Mouse (Mus musculus) CH12.LX (cell line): ENCODE data around the gene Tnfrsf1a. TPM values are rescaled to one million over a fixed set of nuclear protein-coding genes. Genes with fewer than 3 reads are reported as not detected.
"Not testable (repeated sequence)": the region's sequence is repeated elsewhere in the genome, so short reads cannot be mapped to it uniquely, and the experiment has no call there.

ENCODE experiments used
- DNase-seq: peaks from one replicate; pipeline ENCODE4 v3.0.0-alpha.2; 2013; ENCODE audit errors: extremely low read depth
- H3K27ac ChIP-seq: 2 replicates; pipeline ENCODE4 v1.5.1; 2012; ENCODE audit warnings: low read depth, mild to moderate bottlenecking, control low read depth, moderate library complexity; ENCODE audit not compliant: insufficient read depth
- H3K27me3 ChIP-seq: replicated peaks from 2 replicates; pipeline ENCODE3; 2012; ENCODE audit warnings: inconsistent platforms
- H3K36me3 ChIP-seq, 2 experiments: replicated peaks in 1 of 2; 2 replicates each; pipeline versions ENCODE3 to v1.6.1; 2012; ENCODE audit warnings: inconsistent platforms in 1 of 2, low read length in 1 of 2, mild to moderate bottlenecking in 1 of 2, mixed read lengths in 1 of 2, moderate library complexity in 1 of 2; ENCODE audit not compliant: control insufficient read depth in 1 of 2, insufficient read depth in 1 of 2
- H3K4me1 ChIP-seq, 2 experiments: 2 replicates each; pipeline ENCODE4 v1.6.1; 2012; ENCODE audit warnings: inconsistent platforms in 1 of 2, moderate library complexity in 1 of 2; ENCODE audit not compliant: insufficient read depth in 2 of 2, control insufficient read depth in 1 of 2
- H3K4me2 ChIP-seq: 2 replicates; pipeline ENCODE4 v1.6.1; 2012; ENCODE audit warnings: low read depth, mild to moderate bottlenecking, control low read depth; ENCODE audit not compliant: poor library complexity, insufficient read depth, severe bottlenecking
- H3K4me3 ChIP-seq, 3 experiments: fragments of 150-350 bp in 1 of 3; sonication (generic) in 1 of 3; replicated peaks in 1 of 3; 2 replicates each; pipeline versions ENCODE3 to v1.5.1; 2011 to 2012; ENCODE audit warnings: low read depth in 2 of 3, low read length in 2 of 3, mild to moderate bottlenecking in 2 of 3, moderate library complexity in 2 of 3, control low read depth in 1 of 3, improper control_type of control experiment in 1 of 3, inconsistent platforms in 1 of 3, mixed read lengths in 1 of 3; ENCODE audit not compliant: poor library complexity in 1 of 3
- H3K79me2 ChIP-seq: replicated peaks from 2 replicates; pipeline ENCODE4 v1.6.1; 2012; ENCODE audit warnings: mild to moderate bottlenecking, moderate library complexity; ENCODE audit not compliant: control insufficient read depth, poor library complexity, insufficient read depth, severe bottlenecking; ENCODE audit errors: extremely low read depth
- H3K9ac ChIP-seq: 2 replicates; pipeline ENCODE4 v1.6.1; 2012; ENCODE audit warnings: low read depth, mild to moderate bottlenecking, control low read depth, moderate library complexity; ENCODE audit not compliant: insufficient read depth
- H3K9me3 ChIP-seq: replicated peaks from 2 replicates; pipeline ENCODE3; 2012; ENCODE audit warnings: low read length, inconsistent platforms, mixed read lengths
- CHD2 ChIP-seq: IDR thresholded peaks from 2 replicates; pipeline ENCODE4 v1.6.1; 2011; ENCODE audit warnings: low read length, improper control_type of control experiment
- ELF1 ChIP-seq: IDR thresholded peaks from 2 replicates; pipeline ENCODE4 v1.6.1; 2014; ENCODE audit warnings: low read depth, mild to moderate bottlenecking, inconsistent platforms, low read length, improper control_type of control experiment
- IRF4 ChIP-seq: IDR thresholded peaks from 2 replicates; pipeline ENCODE4 v1.6.1; 2014; ENCODE audit warnings: low read depth, mild to moderate bottlenecking, inconsistent platforms, low read length, improper control_type of control experiment
- JUND ChIP-seq: conservative IDR thresholded peaks from 2 replicates; pipeline ENCODE4 v1.6.1; 2011; ENCODE audit warnings: low read depth, low read length, improper control_type of control experiment
- MAZ ChIP-seq: IDR thresholded peaks from 2 replicates; pipeline ENCODE4 v1.6.1; 2012; ENCODE audit warnings: low read depth, mild to moderate bottlenecking, inconsistent platforms, low read length, improper control_type of control experiment, moderate library complexity
- MYC ChIP-seq: IDR thresholded peaks from 2 replicates; pipeline ENCODE4 v1.6.1; 2011; ENCODE audit warnings: low read depth, mild to moderate bottlenecking, improper control_type of control experiment, low read length
- NRF1 ChIP-seq: IDR thresholded peaks from 2 replicates; pipeline ENCODE4 v1.6.1; 2014; ENCODE audit warnings: low read depth, mild to moderate bottlenecking, inconsistent platforms, low read length, improper control_type of control experiment, moderate library complexity
- POLR2A ChIP-seq: IDR thresholded peaks from 2 replicates; pipeline ENCODE4 v1.6.1; 2011; ENCODE audit warnings: low read depth, mild to moderate bottlenecking, improper control_type of control experiment, low read length
- SMC3 ChIP-seq: IDR thresholded peaks from 2 replicates; pipeline ENCODE4 v1.6.1; 2011; ENCODE audit warnings: low read depth, low read length, improper control_type of control experiment
- TBP ChIP-seq: conservative IDR thresholded peaks from 2 replicates; pipeline ENCODE4 v1.6.1; 2011; ENCODE audit warnings: low read depth, low read length, improper control_type of control experiment
- UBTF ChIP-seq: IDR thresholded peaks from 2 replicates; pipeline ENCODE4 v1.6.1; 2012; ENCODE audit warnings: low read depth, mild to moderate bottlenecking, inconsistent platforms, low read length, improper control_type of control experiment, moderate library complexity
- USF2 ChIP-seq: conservative IDR thresholded peaks from 2 replicates; pipeline ENCODE4 v1.6.1; 2011; ENCODE audit warnings: low read depth, low read length, improper control_type of control experiment
- dilution Hi-C: fragments of 300-500 bp; cut with MboI; formaldehyde crosslinking; loops from 2 replicates; pipeline ENCODE4 v1.14.3; 2020; ENCODE audit warnings: low sequenced_read_pairs; ENCODE audit not compliant: extremely low pct_unique_long_range_greater_than_20kb, extremely low pct_ligation_motif_present
- in situ Hi-C: fragments of 300-500 bp; cut with MboI; formaldehyde crosslinking; loops from 3 replicates; pipeline ENCODE4 v1.14.3; 2019; ENCODE audit warnings: low sequenced_read_pairs, low pct_ligation_motif_present, low pct_unique_long_range_greater_than_20kb, mixed read lengths
- polyA plus RNA-seq: library from polyadenylated mRNA; unstranded; fragments of >175 nt; gene quantifications from 2 replicates; pipeline ENCODE4 v1.2.1, GENCODE M21; 2012; ENCODE audit warnings: low read depth; ENCODE audit not compliant: insufficient read length
- total RNA-seq, 2 experiments: library from RNA; depleted of rRNA; stranded (reverse); fragments of 300-350 nt in 1 of 2; fragments of >200 nt in 1 of 2; gene quantifications; 2 replicates each; pipeline ENCODE4 v1.2.3; 2012 to 2014

The Tnfrsf1a gene
- total and polyA plus RNA-seq, 3 experiments, result 0.13 TPM; not detected in 2

GRCm38 (mm10) chr6:125302231-125302982 lies 46.8 kb upstream of the Tnfrsf1a start:
- no peaks in the 10 kb centered on the region for H3K36me3 ChIP-seq
- H3K9me3 ChIP-seq, result peaks cover 10% of the 10 kb centered on the region
- TF ChIP-seq MYC (no peak), CHD2 (no peak), MAZ (no peak)
- TF ChIP-seq, all 38 proteins: peak for 0
- H3K79me2 ChIP-seq, result no peaks in the 10 kb centered on the region
- DNase-seq, result no peak
- dilution Hi-C loops (no loop called here), in situ Hi-C loops (no loop called here)
- no peaks in the 10 kb centered on the region for H3K4me1 ChIP-seq
- peaks cover 70% of the 10 kb centered on the region for H3K27me3 ChIP-seq
- no peak overlapping the region for H3K9ac ChIP-seq
- no peak overlapping the region for H3K27ac ChIP-seq
- H3K4me3 ChIP-seq, result no peak overlapping the region
- H3K4me2 ChIP-seq, result no peak overlapping the region

DNA sequence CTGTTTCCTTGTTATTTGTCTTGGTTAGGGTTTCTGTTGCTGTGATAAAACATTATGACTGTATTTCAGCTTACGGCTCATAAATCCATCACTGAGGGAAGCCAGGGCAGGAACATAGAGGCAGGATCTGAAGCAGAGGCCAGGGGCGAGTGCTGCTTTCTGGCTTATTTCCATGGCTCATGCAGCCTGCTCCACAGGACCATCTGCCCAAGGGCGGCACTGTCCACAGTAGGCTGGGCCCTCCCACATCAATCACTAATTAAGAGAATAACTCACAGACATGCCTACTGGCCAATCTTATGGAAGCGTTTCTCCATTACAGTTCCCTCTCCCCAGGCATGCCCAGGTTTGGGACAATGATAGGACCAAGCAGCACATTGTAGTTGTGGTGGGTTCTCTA lies 45.9 kb upstream of the Tnfrsf1a start:
- peaks cover 74% of the 10 kb centered on the region for H3K27me3 ChIP-seq
- no peaks in the 10 kb centered on the region for H3K4me1 ChIP-seq
- no peaks in the 10 kb centered on the region for H3K36me3 ChIP-seq
- H3K9ac ChIP-seq, result no peak overlapping the region
- TF ChIP-seq UBTF, result no peak
- no peak for TF ChIP-seq TBP
- no peak for TF ChIP-seq SMC3
- TF ChIP-seq JUND, result no peak
- TF ChIP-seq POLR2A, result no peak
- no peak for TF ChIP-seq NRF1
- TF ChIP-seq IRF4, result no peak
- no peak for TF ChIP-seq USF2
- TF ChIP-seq ELF1, result no peak
- peaks cover 10% of the 10 kb centered on the region for H3K9me3 ChIP-seq
- H3K4me2 ChIP-seq, result no peak overlapping the region
- dilution Hi-C loops, result no loop called here
- H3K79me2 ChIP-seq, result no peaks in the 10 kb centered on the region
- H3K27ac ChIP-seq, result no peak overlapping the region
- in situ Hi-C loops, result no loop called here
- DNase-seq, result no peak
- H3K4me3 ChIP-seq, result no peak overlapping the region

- H3K9me3 ChIP-seq, H3K27ac ChIP-seq, dilution Hi-C loops, H3K79me2 ChIP-seq, H3K36me3 ChIP-seq, H3K4me1 ChIP-seq, DNase-seq, H3K4me2 ChIP-seq, H3K4me3 ChIP-seq, H3K9ac ChIP-seq, in situ Hi-C loops: not testable (repeated sequence)
- H3K27me3 ChIP-seq, result peaks cover 76% of the 10 kb centered on the region
Measured at GRCm38 (mm10) chr6:125304408-125304807, 44.8 kb upstream of the Tnfrsf1a start.
